Mouse (Mus musculus): ENCODE results near the gene Dnlz.

Dnlz gene

DNA sequence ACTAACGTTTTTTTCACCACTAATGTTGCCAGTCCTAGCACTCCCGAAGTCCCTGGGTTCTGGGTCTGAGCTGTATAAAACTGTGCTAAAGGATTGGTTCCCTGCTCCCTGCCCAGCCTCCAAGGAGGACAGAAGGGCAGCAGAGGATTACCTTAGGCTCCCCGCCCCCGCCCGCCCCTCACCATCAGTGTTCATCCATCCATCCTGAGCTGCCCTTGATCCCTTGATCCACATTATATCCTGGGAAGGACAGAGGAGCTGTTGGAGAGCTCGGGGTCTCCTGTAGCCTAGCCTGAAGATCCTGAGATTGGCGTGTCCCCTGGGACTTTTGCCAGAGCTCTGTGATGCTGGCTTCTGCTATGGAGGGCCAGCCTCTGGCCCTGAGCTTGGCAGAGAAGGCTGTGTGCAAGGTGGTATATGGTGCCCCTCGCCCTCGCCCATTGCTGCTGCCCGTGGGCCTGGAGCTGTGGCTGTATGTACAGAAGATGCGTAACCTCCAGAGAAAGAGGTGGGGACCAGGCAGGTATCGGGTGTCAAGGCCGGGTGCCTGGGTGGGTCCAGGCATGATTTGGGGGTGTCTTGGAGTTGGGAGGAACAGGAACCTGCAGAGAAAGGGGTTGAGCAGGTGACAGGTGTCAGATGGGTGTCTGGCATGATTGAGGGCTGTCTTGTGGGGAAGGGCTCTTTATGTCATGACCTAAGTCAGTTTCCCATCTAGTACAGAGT lies 32.2 kb downstream of the Dnlz start:
- peak; percentile 55 to 62 for DNase-seq

DNA sequence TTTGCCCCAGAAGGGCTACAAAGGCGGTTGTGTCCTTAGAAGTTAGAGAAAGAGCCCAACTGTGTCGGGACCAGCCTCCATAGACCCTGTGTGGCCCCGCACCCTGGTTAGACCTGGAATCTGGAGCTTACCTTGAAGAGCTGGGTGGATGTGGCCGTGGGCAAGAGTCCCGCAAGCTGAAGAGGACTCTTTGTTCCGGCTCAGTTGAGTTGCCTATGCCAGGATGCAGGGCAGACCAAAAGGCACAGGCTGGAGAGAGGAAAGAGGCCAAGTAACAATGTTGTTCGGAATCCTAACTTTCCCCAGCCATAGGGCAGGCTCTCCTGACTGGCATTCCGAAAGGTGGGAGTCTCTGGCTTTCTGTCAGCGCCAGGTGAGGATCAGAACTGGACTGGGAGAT lies 32.8 kb downstream of the Dnlz start:
- DNase-seq: peak; percentile 51 to 55

DNA sequence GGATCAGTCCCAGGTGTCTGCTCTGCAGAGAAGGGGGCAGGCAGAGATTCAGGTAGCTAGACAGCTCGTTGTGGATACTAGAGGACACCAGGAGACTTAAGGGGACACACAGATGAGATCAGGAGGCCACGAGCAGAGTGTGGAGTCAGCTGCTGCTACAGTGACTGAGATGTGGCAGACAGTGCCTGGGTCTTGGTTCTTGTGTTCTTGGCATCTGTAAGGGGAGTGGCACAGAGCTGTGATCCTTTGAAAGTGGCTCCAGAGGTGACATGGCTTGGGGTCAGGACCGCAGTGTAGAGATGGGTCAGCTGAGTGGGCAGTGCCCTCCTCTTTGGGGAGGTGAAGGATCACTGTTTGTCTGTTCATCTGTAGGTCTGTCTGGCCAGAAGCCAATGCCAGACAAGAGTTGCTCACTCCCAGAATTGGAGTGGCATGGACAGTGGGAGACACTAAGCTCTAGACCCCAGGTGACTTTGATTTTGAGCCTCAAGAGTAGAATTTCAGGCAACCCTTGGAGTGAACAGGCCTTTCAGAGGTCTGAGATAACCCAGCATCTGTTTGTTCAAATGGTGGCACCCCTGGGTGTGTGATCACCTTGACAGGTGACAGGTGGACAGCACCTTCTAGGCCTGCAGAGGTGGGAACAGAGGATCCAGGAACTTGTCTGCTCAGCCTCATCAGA lies 33.8 kb downstream of the Dnlz start:
- peak in 1 of 2 experiments; percentile 25 for DNase-seq

GRCm38 (mm10) chr2:26317371-26317770 lies 34.5 kb downstream of the Dnlz start:
- DNase-seq: no peak

- peak; percentile 56 to 61 for DNase-seq
Observed at GRCm38 (mm10) chr2:26316576-26317246, 35.2 kb downstream of the Dnlz start.

DNA sequence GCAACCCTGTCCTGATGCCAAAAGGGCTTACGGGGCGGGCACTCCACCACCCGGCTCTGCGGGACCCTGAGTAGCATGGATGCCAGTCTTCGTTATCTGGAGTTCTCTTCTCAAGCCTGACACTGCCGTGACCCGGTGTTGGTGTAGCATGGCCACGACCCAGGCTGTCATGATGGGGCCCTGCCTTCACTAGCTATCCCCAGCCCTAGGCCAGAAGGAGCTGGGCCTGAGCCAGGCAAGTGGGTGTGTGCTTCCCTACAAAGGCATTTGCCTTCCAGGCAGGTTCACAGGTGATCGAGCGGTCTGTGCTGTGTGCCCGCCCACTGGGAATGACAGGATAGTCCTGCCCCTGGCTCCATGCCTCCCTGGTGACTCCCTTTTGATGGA lies 36.0 kb downstream of the Dnlz start:
- DNase-seq: peak; percentile 88 to 89

- peak; percentile 93 to 96 for DNase-seq
Observed at GRCm38 (mm10) chr2:26315072-26315924, 36.6 kb downstream of the Dnlz start, which contains the start of gene Gpsm1. Gene Gpsm1 (plus strand): TSS chr2:26315515.

GRCm38 (mm10) chr2:26314281-26315071 lies 37.4 kb downstream of the Dnlz start:
- DNase-seq: peak; percentile 88 to 95

GRCm38 (mm10) chr2:26313394-26313793 lies 38.5 kb downstream of the Dnlz start:
- DNase-seq: peak in 1 of 2 experiments; percentile 15

DNA sequence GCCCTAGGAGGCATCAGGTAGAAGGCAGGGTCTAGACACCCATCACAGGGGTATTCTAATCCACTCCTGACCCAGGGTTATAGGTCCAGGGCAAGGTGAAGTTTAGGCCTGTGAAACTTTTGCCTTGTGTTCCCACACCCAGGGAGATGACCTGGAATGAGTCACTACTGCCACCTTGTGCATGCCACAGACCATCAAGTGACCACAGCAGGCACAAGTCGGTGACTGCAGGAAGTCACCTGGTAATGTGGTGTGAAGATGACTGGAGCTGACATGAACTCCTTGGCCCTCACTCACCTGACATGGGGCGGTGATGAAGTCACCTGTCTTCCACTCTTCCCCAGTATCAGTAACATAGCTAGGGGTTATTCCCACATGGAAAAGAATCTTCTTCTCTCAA lies 39.1 kb downstream of the Dnlz start:
- peak; percentile 54 to 64 for DNase-seq

GRCm38 (mm10) chr2:26311936-26312335 lies 40.0 kb downstream of the Dnlz start:
- DNase-seq: no peak

- DNase-seq: peak; percentile 32 to 38
Observed at GRCm38 (mm10) chr2:26309739-26310138, 42.2 kb downstream of the Dnlz start.

DNA sequence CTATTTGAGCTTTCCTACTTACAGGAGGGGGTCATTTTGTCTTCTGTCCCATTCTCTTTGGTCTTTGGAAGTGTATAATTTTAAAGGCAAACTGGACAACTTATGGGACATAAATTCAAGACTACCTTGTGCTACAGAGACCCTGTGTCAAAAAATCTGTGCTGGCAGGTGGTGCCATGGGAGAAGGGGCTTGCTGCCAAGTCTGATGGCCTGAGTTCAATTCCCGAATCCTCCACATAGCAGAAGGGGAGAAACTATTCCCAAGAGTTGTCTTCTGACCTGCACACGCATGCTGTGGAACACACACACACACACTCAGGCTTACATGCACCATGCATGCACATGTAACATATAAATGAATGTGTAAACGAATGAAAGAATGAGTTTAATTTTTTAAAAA lies 45.2 kb downstream of the Dnlz start:
- DNase-seq: peak; percentile 55 to 60

GRCm38 (mm10) chr2:26305555-26305954 lies 46.4 kb downstream of the Dnlz start:
- DNase-seq: no peak

DNA sequence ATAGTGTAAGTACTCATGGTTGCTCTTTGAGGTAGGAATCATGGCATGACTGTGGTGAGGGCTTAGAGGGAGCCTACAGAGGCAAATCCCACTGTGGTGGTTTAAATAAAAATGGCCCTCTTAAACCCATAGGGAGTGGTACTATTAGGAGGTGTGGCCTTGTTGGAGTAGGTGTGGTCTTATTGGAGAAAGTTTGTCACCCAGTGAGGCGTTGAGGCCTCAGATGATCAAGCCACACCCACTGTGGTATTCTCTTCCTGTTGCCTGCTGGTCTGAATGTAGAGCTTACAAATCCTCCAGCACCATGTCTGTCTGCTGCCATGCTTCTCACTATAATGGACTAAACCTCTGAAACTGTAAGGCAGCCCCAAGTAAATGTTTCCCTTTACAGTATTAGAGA lies 47.2 kb downstream of the Dnlz start:
- no peak for DNase-seq

DNA sequence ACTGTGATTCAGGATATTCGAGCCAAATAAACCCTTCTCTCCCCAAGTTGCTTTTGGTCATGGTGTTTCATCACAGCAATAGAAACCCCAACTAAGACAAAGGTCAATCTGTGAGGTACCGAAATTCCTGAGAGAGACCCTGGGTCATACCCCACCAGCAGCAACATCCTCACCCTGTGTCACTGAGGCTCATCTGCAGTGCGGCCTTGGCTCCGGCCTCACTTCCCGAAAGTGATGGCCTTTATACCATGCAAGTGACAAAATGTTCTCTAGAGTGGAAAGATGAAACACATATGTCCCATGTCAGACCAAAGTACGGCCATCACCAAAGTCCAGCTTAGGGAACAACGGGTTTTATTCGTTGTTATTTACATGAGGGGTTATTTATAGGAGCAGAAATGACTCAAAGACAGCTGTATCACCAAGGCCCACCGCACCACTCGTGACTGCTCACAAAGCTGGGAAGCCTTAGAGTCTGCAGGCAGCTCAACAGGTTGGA lies 49.9 kb downstream of the Dnlz start:
- no peak for DNase-seq

DNA sequence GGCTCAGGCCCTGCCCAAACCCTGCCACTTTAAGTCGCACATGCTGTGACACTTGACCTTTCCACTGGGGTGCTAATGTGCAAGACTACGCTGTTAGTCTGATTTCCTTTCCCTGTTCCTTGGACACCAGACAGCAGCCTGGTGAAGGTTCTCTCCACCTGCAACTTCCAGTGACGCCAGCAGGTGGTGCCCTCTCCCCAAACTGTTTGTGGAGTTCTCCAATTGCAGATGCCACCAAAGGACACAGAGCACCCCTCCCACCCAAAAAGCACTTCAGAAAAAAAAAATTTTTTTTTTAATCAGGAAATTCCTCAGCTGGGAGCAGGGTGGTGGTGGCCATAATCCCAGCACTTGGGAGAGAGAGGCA lies 51.1 kb downstream of the Dnlz start:
- DNase-seq: peak; percentile 95 to 97

DNA sequence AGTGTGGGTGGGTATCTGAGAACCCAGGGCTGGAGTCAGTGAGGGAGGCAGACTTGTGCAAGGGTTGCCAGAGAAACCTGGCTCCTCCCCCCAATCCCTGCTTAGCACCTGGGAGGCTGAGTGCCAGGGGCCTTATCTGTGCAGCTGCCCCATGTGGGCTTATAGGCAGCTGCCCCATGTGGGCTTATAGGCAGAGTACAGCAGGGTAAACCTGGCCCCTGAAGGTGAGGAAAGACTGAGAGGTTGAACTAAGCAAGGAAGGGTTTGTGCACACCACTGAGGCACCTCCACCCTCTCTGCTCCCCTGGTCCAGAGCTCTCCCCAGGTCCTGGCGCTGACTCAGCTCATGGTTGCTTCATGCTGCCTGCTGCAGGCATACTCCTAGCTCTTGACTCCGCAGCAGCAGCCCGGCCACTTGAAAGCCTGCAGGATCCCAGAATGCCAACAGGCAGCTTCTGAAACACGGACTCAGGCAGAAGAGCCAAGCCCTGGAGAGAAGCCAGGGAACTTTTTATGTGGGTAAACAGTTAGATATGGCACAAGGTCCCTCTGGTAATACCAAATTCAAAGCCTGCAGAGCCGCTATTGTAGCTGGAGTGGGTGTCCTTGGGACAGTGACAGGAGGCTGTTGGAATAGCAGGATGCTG lies 51.6 kb downstream of the Dnlz start:
- DNase-seq: peak; percentile 69 to 70

- DNase-seq: peak; percentile 83 to 84
Observed at GRCm38 (mm10) chr2:26299336-26299735, 52.6 kb downstream of the Dnlz start.

DNA sequence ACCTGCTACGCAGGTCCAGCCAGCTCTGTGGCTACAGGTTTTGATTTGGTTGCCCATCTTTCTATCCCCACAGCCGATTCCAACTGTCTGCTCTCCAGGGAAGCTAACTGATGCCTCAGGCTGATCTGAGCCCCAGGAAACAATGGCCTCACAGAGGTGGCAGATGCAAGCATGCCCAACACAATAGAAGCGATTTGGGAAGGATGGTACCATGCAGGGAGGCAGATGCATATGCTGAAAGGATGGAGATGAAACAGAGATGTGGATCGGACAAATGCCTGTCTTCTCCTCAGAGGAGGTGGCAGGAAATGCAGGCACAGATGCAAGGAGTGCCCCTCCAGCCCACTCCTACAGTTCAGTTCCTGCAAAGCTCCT lies 53.1 kb downstream of the Dnlz start:
- DNase-seq: peak in 1 of 2 experiments; percentile 64

GRCm38 (mm10) chr2:26298208-26298855 lies 53.6 kb downstream of the Dnlz start:
- peak; percentile 76 to 80 for DNase-seq
